Mouse (Mus musculus): ENCODE data around the gene Smap2. TPM values are rescaled to one million over a fixed set of nuclear protein-coding genes. Genes with fewer than 3 reads are reported as not detected.

Smap2 gene
- total and polyA plus RNA-seq, 2 experiments from 2014 or later, result 6.9 to 20.9 TPM

GRCm38 (mm10) chr4:121003611-121004091 lies 13.4 kb downstream of the Smap2 start:
- Histone ChIP-seq H3K27ac (ENCODE audit: low read depth) (peak overlapping the region; percentile 60), H3K36me3 (replicated peaks; ENCODE audit: control insufficient read depth, insufficient read depth, low read length) (no peaks in the 10 kb centered on the region), H3K27me3 (ENCODE audit: control insufficient read depth, insufficient read depth, low read length) (no peaks in the 10 kb centered on the region), H3K9me3 (replicated peaks; ENCODE audit: control insufficient read depth, low read length) (no peaks in the 10 kb centered on the region), H3K9ac (replicated peaks; ENCODE audit: low read depth, low read length) (no peak overlapping the region), H3K4me2 (ENCODE audit: low read depth, low read length) (peak overlapping the region; percentile 8; the same call in 1 of the 2 replicates), H3K4me3 (ENCODE audit: low read depth, low read length) (no peak overlapping the region), H3K4me1 (ENCODE audit: control insufficient read depth, insufficient read depth) (peaks cover 26% of the 10 kb centered on the region)
- 29% methylated on average over 3 of the region's 3 CpGs for WGBS
- DNase-seq (ENCODE audit: low spot score) (no peak), ATAC-seq (ENCODE audit: insufficient read depth, low read depth) (no peak)
- TF ChIP-seq CTCF (IDR thresholded peaks at IDR 0.05; ENCODE audit: low read depth) (no peak), EP300 (IDR thresholded peaks at IDR 0.05; ENCODE audit: low read depth) (no peak)

- ATAC-seq (ENCODE audit: insufficient read depth, low read depth) (no peak), DNase-seq (ENCODE audit: low spot score) (no peak)
- Histone ChIP-seq H3K9me3 (replicated peaks; ENCODE audit: control insufficient read depth, low read length) (no peaks in the 10 kb centered on the region), H3K36me3 (replicated peaks; ENCODE audit: control insufficient read depth, insufficient read depth, low read length) (no peaks in the 10 kb centered on the region), H3K4me2 (ENCODE audit: low read depth, low read length) (no peak overlapping the region), H3K27ac (ENCODE audit: low read depth) (no peak overlapping the region), H3K9ac (replicated peaks; ENCODE audit: low read depth, low read length) (no peak overlapping the region), H3K4me1 (ENCODE audit: control insufficient read depth, insufficient read depth) (peaks cover 22% of the 10 kb centered on the region), H3K27me3 (ENCODE audit: control insufficient read depth, insufficient read depth, low read length) (no peaks in the 10 kb centered on the region), H3K4me3 (ENCODE audit: low read depth, low read length) (no peak overlapping the region)
- 46% methylated on average over 8 of the region's 8 CpGs for WGBS
- TF ChIP-seq CTCF (IDR thresholded peaks at IDR 0.05; ENCODE audit: low read depth), result no peak
- no peak for TF ChIP-seq EP300 (IDR thresholded peaks at IDR 0.05; ENCODE audit: low read depth)
Measured at GRCm38 (mm10) chr4:121002400-121003171, 14.5 kb downstream of the Smap2 start.

GRCm38 (mm10) chr4:121001659-121002058 lies 15.4 kb downstream of the Smap2 start:
- Histone ChIP-seq H3K36me3 (replicated peaks; ENCODE audit: control insufficient read depth, insufficient read depth, low read length) (no peaks in the 10 kb centered on the region), H3K4me2 (ENCODE audit: low read depth, low read length) (no peak overlapping the region), H3K4me3 (ENCODE audit: low read depth, low read length) (no peak overlapping the region), H3K9ac (replicated peaks; ENCODE audit: low read depth, low read length) (no peak overlapping the region), H3K27ac (ENCODE audit: low read depth) (no peak overlapping the region), H3K27me3 (ENCODE audit: control insufficient read depth, insufficient read depth, low read length) (no peaks in the 10 kb centered on the region), H3K9me3 (replicated peaks; ENCODE audit: control insufficient read depth, low read length) (no peaks in the 10 kb centered on the region), H3K4me1 (ENCODE audit: control insufficient read depth, insufficient read depth) (peaks cover 22% of the 10 kb centered on the region)
- DNase-seq (ENCODE audit: low spot score) (no peak), ATAC-seq (ENCODE audit: insufficient read depth, low read depth) (no peak)
- 56% methylated on average over 1 of the region's 1 CpGs for WGBS
- TF ChIP-seq CTCF (IDR thresholded peaks at IDR 0.05; ENCODE audit: low read depth) (no peak), EP300 (IDR thresholded peaks at IDR 0.05; ENCODE audit: low read depth) (no peak)

GRCm38 (mm10) chr4:121001042-121001441 lies 16.0 kb downstream of the Smap2 start:
- Histone ChIP-seq H3K27me3 (ENCODE audit: control insufficient read depth, insufficient read depth, low read length) (no peaks in the 10 kb centered on the region), H3K36me3 (replicated peaks; ENCODE audit: control insufficient read depth, insufficient read depth, low read length) (no peaks in the 10 kb centered on the region), H3K27ac (ENCODE audit: low read depth) (no peak overlapping the region), H3K9ac (replicated peaks; ENCODE audit: low read depth, low read length) (no peak overlapping the region), H3K9me3 (replicated peaks; ENCODE audit: control insufficient read depth, low read length) (no peaks in the 10 kb centered on the region), H3K4me3 (ENCODE audit: low read depth, low read length) (no peak overlapping the region), H3K4me2 (ENCODE audit: low read depth, low read length) (no peak overlapping the region), H3K4me1 (ENCODE audit: control insufficient read depth, insufficient read depth) (peaks cover 22% of the 10 kb centered on the region)
- 84% methylated on average over 2 of the region's 2 CpGs for WGBS
- DNase-seq (ENCODE audit: low spot score), result no peak
- TF ChIP-seq EP300 (IDR thresholded peaks at IDR 0.05; ENCODE audit: low read depth) (no peak), CTCF (IDR thresholded peaks at IDR 0.05; ENCODE audit: low read depth) (no peak)
- no peak for ATAC-seq (ENCODE audit: insufficient read depth, low read depth)

- H3K27ac ChIP-seq (ENCODE audit: low read depth), result no peak overlapping the region
- WGBS, result 52% methylated on average over 1 of the region's 1 CpGs
- ATAC-seq (ENCODE audit: insufficient read depth, low read depth), result no peak
- H3K4me3 ChIP-seq (ENCODE audit: low read depth, low read length), result no peak overlapping the region
- peaks cover 7% of the 10 kb centered on the region; the same call in 1 of the 2 replicates for H3K4me1 ChIP-seq (ENCODE audit: control insufficient read depth, insufficient read depth)
- H3K27me3 ChIP-seq (ENCODE audit: control insufficient read depth, insufficient read depth, low read length), result no peaks in the 10 kb centered on the region
- no peak overlapping the region for H3K9ac ChIP-seq (replicated peaks; ENCODE audit: low read depth, low read length)
- TF ChIP-seq CTCF (IDR thresholded peaks at IDR 0.05; ENCODE audit: low read depth) (no peak), EP300 (IDR thresholded peaks at IDR 0.05; ENCODE audit: low read depth) (no peak)
- DNase-seq (ENCODE audit: low spot score), result no peak
- no peaks in the 10 kb centered on the region for H3K36me3 ChIP-seq (replicated peaks; ENCODE audit: control insufficient read depth, insufficient read depth, low read length)
- no peaks in the 10 kb centered on the region for H3K9me3 ChIP-seq (replicated peaks; ENCODE audit: control insufficient read depth, low read length)
- H3K4me2 ChIP-seq (ENCODE audit: low read depth, low read length), result no peak overlapping the region
Measured at GRCm38 (mm10) chr4:120995911-120996310, 21.1 kb downstream of the Smap2 start.
